Mouse (Mus musculus) brain, embryonic 14.5 days (tissue): ENCODE results near the gene Ak1.

Experiments
- CTCF ChIP-seq: fragments of 200-500 bp; IDR thresholded peaks from 2 replicates; pipeline ENCODE4 v1.5.1; 2012; ENCODE audit warnings: inconsistent platforms, mild to moderate bottlenecking, moderate library complexity, borderline replicate concordance; ENCODE audit not compliant: insufficient read depth, insufficient read length; ENCODE audit errors: extremely low read depth
- POLR2A ChIP-seq: fragments of 200-500 bp; IDR thresholded peaks from 2 replicates; pipeline ENCODE4 v1.6.1; 2012; ENCODE audit warnings: mild to moderate bottlenecking, inconsistent platforms, borderline replicate concordance; ENCODE audit not compliant: poor library complexity, insufficient read depth, insufficient read length, severe bottlenecking; ENCODE audit errors: extremely low read depth

- TF ChIP-seq CTCF (no peak), POLR2A (no peak)
These were observed 43.8 kb downstream of the Ak1 start for GRCm38 (mm10) chr2:32665345-32665744.
